Mouse (Mus musculus) hindbrain, postnatal 0 days (tissue): ENCODE data around the gene Kcnd3. TPM values are rescaled to one million over a fixed set of nuclear protein-coding genes. Genes with fewer than 3 reads are reported as not detected.
"Not testable (repeated sequence)": the region's sequence is repeated elsewhere in the genome, so short reads cannot be mapped to it uniquely, and the experiment has no call there.

Experiments used
- ATAC-seq: fragments of 200-750 bp; cut with Nextera tagmentation; 2 replicates; pipeline ENCODE4 v1.8.0; 2017; ENCODE audit warnings: mild to moderate bottlenecking, moderate TSS enrichment, moderate library complexity
- DNase-seq: peaks from one replicate; pipeline ENCODE4 v3.0.0-alpha.2; 2015; ENCODE audit warnings: low spot score
- H3K27ac ChIP-seq: fragments of 300-500 bp; sonication (generic); 2 replicates; pipeline ENCODE4 v1.5.1; 2014; ENCODE audit warnings: mild to moderate bottlenecking
- H3K27me3 ChIP-seq: fragments of 300-500 bp; sonication (generic); 2 replicates; pipeline ENCODE4 v1.6.1; 2014; ENCODE audit warnings: low read length, mixed read lengths; ENCODE audit not compliant: insufficient read depth
- H3K36me3 ChIP-seq: fragments of 300-500 bp; sonication (generic); 2 replicates; pipeline ENCODE4 v1.6.1; 2014; ENCODE audit warnings: low read length, mixed read lengths; ENCODE audit not compliant: insufficient read depth
- H3K4me1 ChIP-seq: fragments of 300-500 bp; sonication (generic); 2 replicates; pipeline ENCODE4 v1.6.1; 2014; ENCODE audit warnings: antibody characterized with exemption, low read length, mixed read lengths; ENCODE audit not compliant: insufficient read depth
- H3K4me2 ChIP-seq: fragments of 300-500 bp; sonication (generic); 2 replicates; pipeline ENCODE4 v1.6.1; 2014; ENCODE audit warnings: low read depth, mild to moderate bottlenecking, low read length, moderate library complexity, mixed read lengths
- H3K4me3 ChIP-seq: fragments of 300-500 bp; sonication (generic); 2 replicates; pipeline ENCODE4 v1.5.1; 2014; ENCODE audit warnings: low read length
- H3K9ac ChIP-seq: fragments of 300-500 bp; sonication (generic); replicated peaks from 2 replicates; pipeline ENCODE4 v1.6.1; 2014; ENCODE audit warnings: mild to moderate bottlenecking, low read length, moderate library complexity, mixed read lengths
- H3K9me3 ChIP-seq: fragments of 300-500 bp; sonication (generic); 2 replicates; pipeline ENCODE4 v1.6.1; 2016; ENCODE audit warnings: low read length, mixed read lengths
- CTCF ChIP-seq: IDR thresholded peaks from 2 replicates; pipeline ENCODE4 v1.5.1; 2016; ENCODE audit warnings: antibody characterized with exemption, control low read depth, low read depth
- WGBS: fragments of 180-500 bp; shearing (Covaris S2); extraction: QIAGEN DNeasy Blood & Tissue Kit; methylation state at CpG from one replicate; pipeline ENCODE4 v1.1.7; 2014; 5-methylcytosine and 5-hydroxymethylcytosine counted together
- polyA plus RNA-seq: library from polyadenylated mRNA; unstranded; fragments of >200 nt; fragmentation: Nextera tagmentation; extraction: Ambion mirVana; gene quantifications from 2 replicates; pipeline ENCODE4 v1.2.1, GENCODE M21; 2015
- total RNA-seq: library from RNA; depleted of rRNA; stranded (reverse); fragments of >200 nt; gene quantifications from 2 replicates; pipeline ENCODE4 v1.2.3, GENCODE M21; 2014

Gene Kcnd3
- total and polyA plus RNA-seq, 2 experiments from 2014 or later: 8.6 to 71.8 TPM

DNA sequence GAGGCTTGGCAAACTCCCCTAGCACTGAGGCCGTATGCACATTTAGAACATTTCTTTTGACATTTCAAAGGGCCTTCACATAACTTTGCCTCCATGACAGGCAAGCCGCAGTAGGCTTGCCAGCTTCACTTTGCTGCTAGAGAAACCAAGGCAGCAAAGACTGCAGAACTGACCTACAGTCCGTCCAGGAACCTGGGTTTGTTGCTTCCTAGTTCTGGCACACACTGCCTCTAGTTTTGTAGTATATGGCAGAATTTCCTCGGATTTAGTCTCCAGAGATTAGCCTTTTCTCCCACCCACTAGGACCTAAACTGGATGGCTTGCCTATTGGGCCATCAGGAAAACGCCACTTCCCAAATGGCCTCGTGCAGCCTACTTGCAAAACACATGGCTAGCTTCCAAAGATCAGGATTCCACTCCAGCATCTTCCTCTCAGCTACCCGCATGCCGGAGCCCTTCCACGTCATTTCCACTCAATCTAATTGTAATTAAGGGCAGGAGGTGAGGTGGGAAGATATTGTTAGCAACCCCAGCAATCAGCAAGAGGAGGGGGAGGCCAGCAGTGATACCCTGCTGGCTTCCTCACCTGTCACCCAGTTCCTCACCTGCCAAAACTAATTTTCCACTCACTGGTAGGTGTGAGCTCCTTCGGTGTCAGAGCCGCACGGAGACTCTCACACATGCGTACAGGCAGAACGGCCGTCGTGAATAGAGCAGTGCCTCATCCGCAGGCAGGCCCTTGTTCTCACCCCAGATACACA is 244.4 kb downstream of the Kcnd3 start:
- H3K4me1 ChIP-seq: peaks cover 6% of the 10 kb centered on the region; the same call in 1 of the 2 replicates
- no peak overlapping the region for H3K9ac ChIP-seq
- 42% methylated on average over 17 of the region's 17 CpGs for WGBS
- no peaks in the 10 kb centered on the region for H3K9me3 ChIP-seq
- ATAC-seq (peak; percentile 61), DNase-seq (peak; percentile 49)
- H3K4me2 ChIP-seq: peak overlapping the region; percentile 22; the same call in 1 of the 2 replicates
- H3K27ac ChIP-seq: peak overlapping the region; percentile 61
- H3K27me3 ChIP-seq: no peaks in the 10 kb centered on the region
- H3K36me3 ChIP-seq: no peaks in the 10 kb centered on the region
- TF ChIP-seq CTCF: no peak
- no peak overlapping the region for H3K4me3 ChIP-seq

GRCm38 (mm10) chr3:105697148-105697441 is 245.0 kb downstream of the Kcnd3 start:
- Histone ChIP-seq H3K4me2 (no peak overlapping the region), H3K27ac (no peak overlapping the region), H3K4me3 (no peak overlapping the region), H3K9me3 (no peaks in the 10 kb centered on the region), H3K4me1 (peaks cover 6% of the 10 kb centered on the region; the same call in 1 of the 2 replicates), H3K27me3 (no peaks in the 10 kb centered on the region), H3K9ac (no peak overlapping the region), H3K36me3 (no peaks in the 10 kb centered on the region)
- no peak for TF ChIP-seq CTCF
- DNase-seq (no peak), ATAC-seq (peak; percentile 58)
- 59% methylated on average over 5 of the region's 5 CpGs for WGBS

- no peaks in the 10 kb centered on the region for H3K9me3 ChIP-seq
- no peak overlapping the region for H3K27ac ChIP-seq
- no peaks in the 10 kb centered on the region for H3K27me3 ChIP-seq
- H3K4me3 ChIP-seq: no peak overlapping the region
- peaks cover 6% of the 10 kb centered on the region; the same call in 1 of the 2 replicates for H3K4me1 ChIP-seq
- H3K4me2 ChIP-seq: no peak overlapping the region
- DNase-seq (no peak), ATAC-seq (no peak)
- no peak overlapping the region for H3K9ac ChIP-seq
- H3K36me3 ChIP-seq: no peaks in the 10 kb centered on the region
- 88% methylated on average over 1 of the region's 1 CpGs for WGBS
- TF ChIP-seq CTCF: no peak
These were observed 246.2 kb downstream of the Kcnd3 start for GRCm38 (mm10) chr3:105698311-105698710.

- no peak overlapping the region for H3K9ac ChIP-seq
- no peak overlapping the region for H3K27ac ChIP-seq
- ATAC-seq: no peak
- no peak overlapping the region for H3K4me2 ChIP-seq
- no peak for DNase-seq
- TF ChIP-seq CTCF: no peak
- no peaks in the 10 kb centered on the region for H3K9me3 ChIP-seq
- H3K4me3 ChIP-seq: no peak overlapping the region
- no peaks in the 10 kb centered on the region for H3K36me3 ChIP-seq
- H3K27me3 ChIP-seq: 0 out of 2 replicates have a peak, but pooled peaks cover 4% of the 10 kb centered on the region
- 69% methylated on average over 3 of the region's 3 CpGs for WGBS
- peaks cover 6% of the 10 kb centered on the region; the same call in 1 of the 2 replicates for H3K4me1 ChIP-seq
These were observed 247.3 kb downstream of the Kcnd3 start for GRCm38 (mm10) chr3:105699241-105699933.

GRCm38 (mm10) chr3:105700786-105701185 is 248.7 kb downstream of the Kcnd3 start:
- not testable (repeated sequence) for H3K36me3 ChIP-seq, H3K27me3 ChIP-seq, H3K9me3 ChIP-seq, H3K9ac ChIP-seq, DNase-seq, H3K4me1 ChIP-seq, H3K4me3 ChIP-seq, H3K27ac ChIP-seq, ATAC-seq, H3K4me2 ChIP-seq
- 48% methylated on average over 1 of the region's 1 CpGs for WGBS

GRCm38 (mm10) chr3:105701399-105701798 is 249.3 kb downstream of the Kcnd3 start:
- ATAC-seq (no peak), DNase-seq (no peak)
- no peaks in the 10 kb centered on the region for H3K9me3 ChIP-seq
- H3K4me1 ChIP-seq: no peaks in the 10 kb centered on the region
- H3K36me3 ChIP-seq: no peaks in the 10 kb centered on the region
- no peak overlapping the region for H3K27ac ChIP-seq
- H3K4me2 ChIP-seq: no peak overlapping the region
- 62% methylated on average over 5 of the region's 5 CpGs for WGBS
- no peak for TF ChIP-seq CTCF
- no peak overlapping the region for H3K4me3 ChIP-seq
- H3K9ac ChIP-seq: no peak overlapping the region
- H3K27me3 ChIP-seq: 0 out of 2 replicates have a peak, but pooled peaks cover 4% of the 10 kb centered on the region
